Mouse (Mus musculus) layer of hippocampus, postnatal 10 days (tissue): ENCODE results near the gene Defa26. TPM values are rescaled to one million over a fixed set of nuclear protein-coding genes. Genes with fewer than 3 reads are reported as not detected.
"Not testable (repeated sequence)": the region's sequence is repeated elsewhere in the genome, so short reads cannot be mapped to it uniquely, and the experiment has no call there.

Experiments
- DNase-seq, 2 experiments: peaks; one replicate each; pipeline ENCODE4 v3.0.0; 2021; ENCODE audit warnings: low spot score in 2 of 2
- long read RNA-seq: library from polyadenylated mRNA; stranded (forward); transcript quantifications from one replicate; pipeline ENCODE4 v2.0.0, GENCODE M21; 2023
- total RNA-seq, 2 experiments: library from RNA; stranded (reverse); gene quantifications; 2 replicates each; pipeline ENCODE4 v1.2.3; 2021

Defa26 gene
- total RNA-seq = not detected
- long read RNA-seq = 0 reads

- not testable (repeated sequence) for DNase-seq
Measured at GRCm38 (mm10) chr8:21617883-21618282, at the start of gene Defa26. TSS of gene Defa26 (plus strand) at chr8:21618183.

GRCm38 (mm10) chr8:21582706-21583105 is 35.3 kb upstream of the Defa26 start, which contains the start of gene Defa28:
TSS of gene Defa28 (plus strand) at chr8:21583006.
- DNase-seq = not testable (repeated sequence)

- not testable (repeated sequence) for DNase-seq
Measured at GRCm38 (mm10) chr8:21594408-21594807, 23.6 kb upstream of the Defa26 start, which contains the start of gene Gm7861. TSS of gene Gm7861 (minus strand) at chr8:21594508.

GRCm38 (mm10) chr8:21655480-21655879 is 37.5 kb downstream of the Defa26 start, which contains the start of gene Defa17:
TSS of gene Defa17 (plus strand) at chr8:21655780.
- DNase-seq = not testable (repeated sequence)

- DNase-seq = not testable (repeated sequence)
Measured at GRCm38 (mm10) chr8:21665497-21665896, 47.5 kb downstream of the Defa26 start, which contains the start of gene Defa34. TSS of gene Defa34 (plus strand) at chr8:21665797.

Other genes with a start within 250 kb of the Defa26 start
- not detected for gene Defa2, start 239.7 kb upstream of the Defa26 start, total RNA-seq
- not detected for gene Defa33, start 226.4 kb upstream of the Defa26 start, total RNA-seq
- gene Defa36, start 190.8 kb upstream of the Defa26 start, total RNA-seq = not detected
- not detected for gene Gm7849, start 161.6 kb upstream of the Defa26 start, total RNA-seq
- gene Defa20, start 108.9 kb upstream of the Defa26 start, total RNA-seq = not detected
- not detected for gene Defa32, start 89.2 kb upstream of the Defa26 start, total RNA-seq
- gene Defa37, start 52.8 kb upstream of the Defa26 start, total RNA-seq = not detected
- gene Defa28, start 35.2 kb upstream of the Defa26 start, total RNA-seq = not detected
- not detected for gene Gm7861, start 23.7 kb upstream of the Defa26 start, total RNA-seq
- gene Defa17, start 37.6 kb downstream of the Defa26 start, total RNA-seq = not detected
- gene Defa34, start 47.6 kb downstream of the Defa26 start, total RNA-seq = not detected
- not detected for gene AY761184, start 85.5 kb downstream of the Defa26 start, total RNA-seq
- not detected for gene Defa24, start 116.3 kb downstream of the Defa26 start, total RNA-seq
- not detected for gene Defb50, start 205.4 kb downstream of the Defa26 start, total RNA-seq
- not detected for gene Defb2, start 221.7 kb downstream of the Defa26 start, total RNA-seq
- gene Defb10, start 240.7 kb downstream of the Defa26 start, total RNA-seq = not detected